Mouse (Mus musculus) lung, adult 2 months (tissue): ENCODE data around the gene Crybg2. TPM values are rescaled to one million over a fixed set of nuclear protein-coding genes. Genes with fewer than 3 reads are reported as not detected.
A peak's percentile ranks its signal among the peaks of the same experiment; 100 is the strongest.

Source experiments
- DNase-seq: peaks from one replicate; pipeline ENCODE4 v3.0.0; 2022
- H3K4me1 ChIP-seq: fragments of 200-500 bp; 2 replicates; pipeline ENCODE4 v1.6.1; 2011; ENCODE audit warnings: low read length; ENCODE audit not compliant: control insufficient read depth, insufficient read depth
- H3K4me3 ChIP-seq: fragments of 200-500 bp; replicated peaks from 2 replicates; pipeline ENCODE3; 2011; ENCODE audit warnings: low read depth, mild to moderate bottlenecking, control low read depth, low read length; ENCODE audit errors: extremely low read depth
- CTCF ChIP-seq: fragments of 200-500 bp; IDR thresholded peaks from 2 replicates; pipeline ENCODE4 v1.5.1; 2011; ENCODE audit warnings: mild to moderate bottlenecking, low read length, control low read depth; ENCODE audit not compliant: insufficient read depth
- POLR2A ChIP-seq: fragments of 200-500 bp; IDR thresholded peaks from 2 replicates; pipeline ENCODE4 v1.6.1; 2011; ENCODE audit warnings: low read depth, mild to moderate bottlenecking, control low read depth, low read length, borderline replicate concordance; ENCODE audit errors: extremely low read depth
- WGBS: fragments of 180-500 bp; shearing (Covaris S2); methylation state at CpG from one replicate; pipeline ENCODE4 v1.1.7; 2018; 5-methylcytosine and 5-hydroxymethylcytosine counted together
- polyA plus RNA-seq: library from polyadenylated mRNA; depleted of rRNA; stranded (reverse); fragments of >200 nt; gene quantifications from 2 replicates; pipeline ENCODE4 v1.2.3, GENCODE M21; 2012

Crybg2 gene
- polyA plus RNA-seq, 1 experiment, result 14.7 TPM

- 19% methylated on average over 17 of the region's 17 CpGs for WGBS
- Histone ChIP-seq H3K4me3 (peak overlapping the region; percentile 7), H3K4me1 (peaks cover 13% of the 10 kb centered on the region)
- peak; percentile 42 for DNase-seq
- TF ChIP-seq CTCF (peak; percentile 94), POLR2A (no peak; the same call in 1 of the 2 replicates)
Observed at GRCm38 (mm10) chr4:134123680-134124551, 63.3 kb downstream of the Crybg2 start.

GRCm38 (mm10) chr4:134125383-134126060 is 64.9 kb downstream of the Crybg2 start:
- peaks cover 13% of the 10 kb centered on the region for H3K4me1 ChIP-seq
- WGBS, result 76% methylated on average over 15 of the region's 15 CpGs
- TF ChIP-seq CTCF (no peak), POLR2A (no peak)
- no peak for DNase-seq
- H3K4me3 ChIP-seq, result no peak overlapping the region

GRCm38 (mm10) chr4:134126300-134127120 is 65.9 kb downstream of the Crybg2 start:
- TF ChIP-seq POLR2A, result 0 out of 2 replicates have a peak, but pooled peaks have one; percentile 10
- no peak for TF ChIP-seq CTCF
- 89% methylated on average over 21 of the region's 21 CpGs for WGBS

GRCm38 (mm10) chr4:134127121-134127455 is 66.5 kb downstream of the Crybg2 start:
- no peak overlapping the region for H3K4me3 ChIP-seq
- no peak for DNase-seq
- WGBS, result 78% methylated on average over 7 of the region's 7 CpGs
- TF ChIP-seq POLR2A (0 out of 2 replicates have a peak, but pooled peaks have one; percentile 3), CTCF (no peak)
- peaks cover 13% of the 10 kb centered on the region for H3K4me1 ChIP-seq

More at GRCm38 (mm10) chr4:134126300-134127120, 65.9 kb downstream of the Crybg2 start:
- peaks cover 13% of the 10 kb centered on the region for H3K4me1 ChIP-seq
- H3K4me3 ChIP-seq, result no peak overlapping the region
- DNase-seq, result no peak

- DNase-seq, result no peak
- peaks cover 13% of the 10 kb centered on the region for H3K4me1 ChIP-seq
- H3K4me3 ChIP-seq, result peak overlapping the region; percentile 95
- 36% methylated on average over 8 of the region's 8 CpGs for WGBS
- TF ChIP-seq POLR2A (no peak), CTCF (no peak)
Observed at GRCm38 (mm10) chr4:134127793-134128192, 67.2 kb downstream of the Crybg2 start.

- WGBS, result under 1% methylated on average over 50 of the region's 50 CpGs
- TF ChIP-seq CTCF, result no peak
- peak; percentile 94 for TF ChIP-seq POLR2A
- Histone ChIP-seq H3K4me3 (peak within 1 kb of the TSS; percentile 95), H3K4me1 (peaks cover 13% of the 10 kb centered on the region)
- DNase-seq, result peak; percentile 91
Observed at GRCm38 (mm10) chr4:134128221-134128982, 67.8 kb downstream of the Crybg2 start, which contains the start of gene Sh3bgrl3. Gene Sh3bgrl3, minus strand, starts transcription at chr4:134128789.

GRCm38 (mm10) chr4:134128983-134129362 is 68.4 kb downstream of the Crybg2 start:
- 0% methylated on average over 14 of the region's 14 CpGs for WGBS
- H3K4me1 ChIP-seq, result peaks cover 13% of the 10 kb centered on the region
- no peak for DNase-seq
- no peak for TF ChIP-seq CTCF
- TF ChIP-seq POLR2A, result no peak; the same call in 1 of the 2 replicates
- peak overlapping the region; percentile 90 for H3K4me3 ChIP-seq

- peaks cover 8% of the 10 kb centered on the region for H3K4me1 ChIP-seq
- DNase-seq, result no peak
- TF ChIP-seq CTCF (no peak), POLR2A (peak; percentile 31; the same call in 1 of the 2 replicates)
- 11% methylated on average over 6 of the region's 6 CpGs for WGBS
- peak overlapping the region; percentile 90 for H3K4me3 ChIP-seq
Observed at GRCm38 (mm10) chr4:134129482-134129881, 68.9 kb downstream of the Crybg2 start.
